ENCODE assay signal across 8 mouse cellular contexts in the genomic region with DNA sequence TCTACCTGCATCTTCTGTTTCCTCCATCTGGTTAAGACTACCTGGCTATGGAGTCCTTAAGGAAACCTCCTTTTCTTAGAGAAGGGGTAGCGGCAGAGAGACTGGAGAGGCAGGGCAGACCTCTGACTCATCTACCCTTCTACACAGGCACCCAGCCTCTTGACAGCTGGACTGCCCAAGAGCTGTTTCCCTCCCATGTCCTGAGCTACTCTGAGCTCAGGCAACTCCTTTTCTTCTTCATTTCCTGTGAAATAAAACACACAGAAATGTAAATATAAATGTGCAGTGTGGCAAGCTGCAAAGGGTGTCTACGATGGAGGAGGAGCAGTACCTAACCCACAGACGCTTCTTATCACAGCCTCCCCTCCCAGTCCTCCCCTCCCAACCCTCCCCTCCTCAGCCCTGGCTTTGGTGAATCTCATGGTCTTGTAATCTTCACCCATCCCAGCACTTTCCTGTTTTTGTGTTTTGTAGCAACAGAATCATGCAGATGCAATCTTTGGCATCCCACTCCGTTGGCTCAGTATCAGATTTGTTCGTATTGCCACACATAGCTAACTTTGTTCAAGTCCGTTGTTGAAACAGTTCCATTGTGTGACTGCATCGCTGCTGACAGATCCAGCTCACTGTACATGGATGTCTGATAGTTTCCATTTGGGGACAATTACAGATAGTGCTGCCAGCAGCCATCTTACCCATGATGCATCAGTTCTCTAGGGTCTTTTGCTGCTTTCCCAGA. TPM values are rescaled to one million over a fixed set of nuclear protein-coding genes. Genes with fewer than 3 reads are reported as not detected.
A peak's percentile ranks its signal among the peaks of the same experiment; 100 is the strongest.
DNase-seq lines count a peak whose midpoint lies in the region; ATAC-seq and TF ChIP-seq lines count a peak whose summit lies in the region.

No protein-coding gene starts in this region.

- no peak overlapping the region for H3K4me3 ChIP-seq in intestine, postnatal 0 days (ENCODE audit: low read depth, low read length)
- H3K4me3 ChIP-seq in lung, postnatal 0 days (ENCODE audit: low read depth, low read length): no peak overlapping the region

- DNase-seq in frontal cortex, postnatal 36 days (ENCODE audit: low spot score in 2 of 2): peak; percentile 22 to 36
- DNase-seq in frontal cortex, postnatal 10 days (ENCODE audit: low spot score in 2 of 2): no peak
- peak; percentile 40 for DNase-seq in MN1 (ENCODE audit: low spot score)
- peak; percentile 76 for DNase-seq in gastrocnemius, postnatal 14 days
- DNase-seq in lung, postnatal 0 days (ENCODE audit: low spot score): peak; percentile 95
- no peak for DNase-seq in retina, postnatal 1 day
- no peak for DNase-seq in cerebellum, adult 18-20 months

- 49% methylated on average over 7 of the region's 7 CpGs for WGBS in intestine, postnatal 0 days
- 23% methylated on average over 7 of the region's 7 CpGs for WGBS in lung, postnatal 0 days

- H3K4me2 ChIP-seq in intestine, postnatal 0 days (replicated peaks; ENCODE audit: low read depth): no peak overlapping the region
- H3K4me2 ChIP-seq in lung, postnatal 0 days (replicated peaks; ENCODE audit: low read depth, low read length): no peak overlapping the region

- no peaks in the 10 kb centered on the region for H3K9me3 ChIP-seq in intestine, postnatal 0 days (ENCODE audit: control insufficient read depth)
- no peaks in the 10 kb centered on the region for H3K9me3 ChIP-seq in lung, postnatal 0 days (ENCODE audit: low read length)

- no peak for TF ChIP-seq CTCF in intestine, postnatal 0 days (IDR thresholded peaks at IDR 0.05; ENCODE audit: low read depth)
- TF ChIP-seq CTCF in lung, postnatal 0 days (IDR thresholded peaks at IDR 0.05): no peak

- H3K27ac ChIP-seq in intestine, postnatal 0 days (ENCODE audit: low read depth, low read length): peak overlapping the region; percentile 50
- peak overlapping the region; percentile 88 for H3K27ac ChIP-seq in lung, postnatal 0 days (ENCODE audit: low read length)

- intact Hi-C loops in gastrocnemius, postnatal 14 days (cut with DNase I; ENCODE audit: low total_unique reads): no loop called here

- TF ChIP-seq EP300 in lung, postnatal 0 days (IDR thresholded peaks at IDR 0.05): peak; percentile 76; the same call in 1 of the 2 replicates

- peaks cover 11% of the 10 kb centered on the region; the same call in 1 of the 2 replicates for H3K36me3 ChIP-seq in intestine, postnatal 0 days (ENCODE audit: control insufficient read depth, insufficient read depth)
- H3K36me3 ChIP-seq in lung, postnatal 0 days (ENCODE audit: insufficient read depth, low read length): peaks cover 6% of the 10 kb centered on the region; the same call in 1 of the 2 replicates

- no peaks in the 10 kb centered on the region for H3K4me1 ChIP-seq in intestine, postnatal 0 days (replicated peaks; ENCODE audit: control insufficient read depth, insufficient read depth, low read length)
- H3K4me1 ChIP-seq in lung, postnatal 0 days (ENCODE audit: insufficient read depth, low read depth, low read length): no peaks in the 10 kb centered on the region

- H3K27me3 ChIP-seq in intestine, postnatal 0 days (replicated peaks; ENCODE audit: control insufficient read depth, insufficient read depth, low read length): no peaks in the 10 kb centered on the region
- no peaks in the 10 kb centered on the region for H3K27me3 ChIP-seq in lung, postnatal 0 days (replicated peaks; ENCODE audit: insufficient read depth, low read length)

- no peak overlapping the region for H3K9ac ChIP-seq in intestine, postnatal 0 days (ENCODE audit: low read depth, low read length)
- no peak overlapping the region for H3K9ac ChIP-seq in lung, postnatal 0 days (replicated peaks; ENCODE audit: low read depth)

- ATAC-seq in intestine, postnatal 0 days: peak; percentile 31; the same call in 1 of the 2 replicates
- ATAC-seq in lung, postnatal 0 days: peak; percentile 92

RNA-seq across cellular contexts. Expression of gene Add1, which starts 7.8 kb away (rescaled TPM):
- 10 to 100 TPM; 79.1 to 93.4 TPM for total RNA-seq in gastrocnemius, postnatal 14 days (2021)
- 59.4 and 62.7 TPM in 2 replicates for polyA plus RNA-seq in intestine, postnatal 0 days (2015; fragmentation: Nextera tagmentation; extraction: Ambion mirVana)
- 135 and 145 TPM in 2 replicates for polyA plus RNA-seq in lung, postnatal 0 days (2015; fragmentation: Nextera tagmentation; extraction: Ambion mirVana)

RNA-seq across cellular contexts. Expression of gene Sh3bp2, which starts 40.1 kb away (rescaled TPM):
- 1 to 10 TPM; 1.6 to 2.0 TPM for total RNA-seq in gastrocnemius, postnatal 14 days (2021)
- 3.6 and 6.1 TPM in 2 replicates for polyA plus RNA-seq in intestine, postnatal 0 days (2015; fragmentation: Nextera tagmentation; extraction: Ambion mirVana)
- polyA plus RNA-seq in lung, postnatal 0 days (2015; fragmentation: Nextera tagmentation; extraction: Ambion mirVana): 7.7 and 9.2 TPM in 2 replicates

RNA-seq across cellular contexts. Expression of gene Tnip2, which starts 51.9 kb away (rescaled TPM):
- 1 to 10 TPM; 2.4 to 2.7 TPM for total RNA-seq in gastrocnemius, postnatal 14 days (2021)
- 8.9 and 10.3 TPM in 2 replicates for polyA plus RNA-seq in intestine, postnatal 0 days (2015; fragmentation: Nextera tagmentation; extraction: Ambion mirVana)
- polyA plus RNA-seq in lung, postnatal 0 days (2015; fragmentation: Nextera tagmentation; extraction: Ambion mirVana): 23.3 and 24.2 TPM in 2 replicates

Comparison
In these comparisons a context has a peak if more than half of its experiments do, and no peak if none do; other contexts are left out.
1. DNase-seq: peak in frontal cortex, postnatal 36 days (2 of 2), MN1 (single experiment), gastrocnemius, postnatal 14 days (single experiment) and lung, postnatal 0 days (single experiment); none in frontal cortex, postnatal 10 days (0 of 2), retina, postnatal 1 day (single experiment) and cerebellum, adult 18-20 months (0 of 2).